Mouse (Mus musculus) frontal cortex, adult (tissue): Measurements from ENCODE around the gene Sbf2.
"Not testable (repeated sequence)": the region's sequence is repeated elsewhere in the genome, so short reads cannot be mapped to it uniquely, and the experiment has no call there.

Experiments
- ATAC-seq: cut with Nextera tagmentation; 2 replicates; pipeline ENCODE4 v1.9.2; 2017; ENCODE audit warnings: mild to moderate bottlenecking, moderate library complexity, mixed read lengths; ENCODE audit not compliant: low TSS enrichment

The Sbf2 gene

GRCm38 (mm10) chr7:110583705-110584104 lies 31.0 kb downstream of the Sbf2 start:
- no peak for ATAC-seq

- ATAC-seq: no peak
Observed at GRCm38 (mm10) chr7:110565815-110566549, 48.7 kb downstream of the Sbf2 start.

GRCm38 (mm10) chr7:110561647-110562046 lies 53.1 kb downstream of the Sbf2 start:
- no peak for ATAC-seq

- no peak for ATAC-seq
Observed at GRCm38 (mm10) chr7:110557001-110557400, 57.7 kb downstream of the Sbf2 start.

GRCm38 (mm10) chr7:110556221-110556620 lies 58.5 kb downstream of the Sbf2 start:
- ATAC-seq: no peak

GRCm38 (mm10) chr7:110555260-110555659 lies 59.5 kb downstream of the Sbf2 start:
- ATAC-seq: peak; percentile 96

GRCm38 (mm10) chr7:110548268-110548667 lies 66.5 kb downstream of the Sbf2 start:
- peak; percentile 64; the same call in 1 of the 2 replicates for ATAC-seq

- no peak for ATAC-seq
Observed at GRCm38 (mm10) chr7:110543341-110543740, 71.4 kb downstream of the Sbf2 start.

GRCm38 (mm10) chr7:110539266-110539665 lies 75.5 kb downstream of the Sbf2 start:
- no peak for ATAC-seq

- ATAC-seq: not testable (repeated sequence)
Observed at GRCm38 (mm10) chr7:110530295-110530694, 84.4 kb downstream of the Sbf2 start.

GRCm38 (mm10) chr7:110525090-110525775 lies 89.5 kb downstream of the Sbf2 start:
- ATAC-seq: no peak

- ATAC-seq: no peak
Observed at GRCm38 (mm10) chr7:110516241-110517220, 98.2 kb downstream of the Sbf2 start.

GRCm38 (mm10) chr7:110514131-110514530 lies 100.6 kb downstream of the Sbf2 start:
- ATAC-seq: no peak

- no peak for ATAC-seq
Observed at GRCm38 (mm10) chr7:110498653-110499052, 116.1 kb downstream of the Sbf2 start.

- no peak for ATAC-seq
Observed at GRCm38 (mm10) chr7:110491038-110491437, 123.7 kb downstream of the Sbf2 start.

- 0 out of 2 replicates have a peak, but pooled peaks have one; percentile 13 for ATAC-seq
Observed at GRCm38 (mm10) chr7:110485051-110485450, 129.7 kb downstream of the Sbf2 start.

GRCm38 (mm10) chr7:110470987-110471386 lies 143.7 kb downstream of the Sbf2 start:
- ATAC-seq: no peak

GRCm38 (mm10) chr7:110463471-110463870 lies 151.3 kb downstream of the Sbf2 start:
- no peak for ATAC-seq

GRCm38 (mm10) chr7:110432301-110432700 lies 182.4 kb downstream of the Sbf2 start:
- ATAC-seq: peak; percentile 82

GRCm38 (mm10) chr7:110416318-110416717 lies 198.4 kb downstream of the Sbf2 start:
- ATAC-seq: no peak

GRCm38 (mm10) chr7:110414276-110414675 lies 200.4 kb downstream of the Sbf2 start:
- ATAC-seq: no peak

- ATAC-seq: no peak
Observed at GRCm38 (mm10) chr7:110402092-110402491, 212.6 kb downstream of the Sbf2 start.
